Mouse (Mus musculus): ENCODE results near the gene Tmem17. TPM values are rescaled to one million over a fixed set of nuclear protein-coding genes. Genes with fewer than 3 reads are reported as not detected.

Gene Tmem17
- total RNA-seq, 2 experiments from 2014 or later, result 2.9 to 3.3 TPM

Other genes starting within 250 kb of the Tmem17 start
- gene Ehbp1, start 169.8 kb upstream of the Tmem17 start, total RNA-seq (2021), result 10 to 100 TPM; 22.3 to 28.7 TPM